Mouse (Mus musculus) T-cell, adult 2 months (primary cell): ENCODE data around the gene H2-Ke6.

ENCODE experiments used
- DNase-seq: peaks from one replicate; pipeline ENCODE4 v3.0.0; 2022; ENCODE audit warnings: low spot score

The H2-Ke6 gene

GRCm38 (mm10) chr17:33995651-33996050 lies 32.2 kb downstream of the H2-Ke6 start:
- peak; percentile 59 for DNase-seq

- DNase-seq = peak; percentile 25
Measured at GRCm38 (mm10) chr17:33994959-33995358, 32.9 kb downstream of the H2-Ke6 start.

DNA sequence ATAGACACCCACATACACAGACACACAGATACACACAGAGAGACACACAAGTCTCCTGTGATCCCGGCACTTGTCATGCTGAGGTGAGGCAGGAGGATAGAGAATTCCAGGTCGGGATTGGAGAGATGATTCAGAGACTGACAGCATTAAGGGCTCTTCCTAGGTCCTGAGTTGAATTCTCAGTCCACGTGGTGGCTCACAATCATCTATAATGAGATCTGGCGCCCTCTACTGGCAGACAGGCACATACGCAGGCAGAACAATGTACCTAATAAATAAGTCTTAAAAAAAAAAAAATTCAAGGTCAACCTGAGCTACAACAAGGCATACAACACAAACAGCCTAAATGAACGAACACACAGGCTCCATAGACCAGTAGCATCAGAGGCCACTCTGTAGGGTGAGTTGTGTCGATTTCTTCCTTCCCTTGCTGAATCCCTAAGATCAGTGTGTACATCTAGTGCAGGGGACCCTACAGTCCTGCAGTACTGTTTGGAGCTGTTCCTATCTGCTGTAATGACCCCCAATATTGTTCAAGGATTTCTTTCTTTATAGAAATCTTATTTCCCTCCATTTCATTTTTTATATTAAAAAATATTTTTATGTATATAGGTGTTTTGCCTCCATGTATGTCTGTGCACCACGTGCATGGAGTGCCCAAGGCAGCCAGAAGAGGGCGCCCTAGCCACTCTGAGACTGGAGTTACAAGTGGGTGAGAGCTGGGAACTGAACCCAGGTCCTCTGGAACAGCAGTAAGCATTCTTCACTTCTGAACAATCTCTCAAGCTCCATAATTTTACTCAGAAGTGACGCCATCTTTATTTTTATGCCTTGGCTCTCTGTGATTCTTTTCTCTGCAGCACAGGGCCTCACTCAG lies 35.8 kb downstream of the H2-Ke6 start:
- peak; percentile 71 for DNase-seq

GRCm38 (mm10) chr17:33982136-33982535 lies 45.7 kb downstream of the H2-Ke6 start:
- peak; percentile 66 for DNase-seq

GRCm38 (mm10) chr17:33981192-33981909 lies 46.5 kb downstream of the H2-Ke6 start:
- DNase-seq = peak; percentile 94

DNA sequence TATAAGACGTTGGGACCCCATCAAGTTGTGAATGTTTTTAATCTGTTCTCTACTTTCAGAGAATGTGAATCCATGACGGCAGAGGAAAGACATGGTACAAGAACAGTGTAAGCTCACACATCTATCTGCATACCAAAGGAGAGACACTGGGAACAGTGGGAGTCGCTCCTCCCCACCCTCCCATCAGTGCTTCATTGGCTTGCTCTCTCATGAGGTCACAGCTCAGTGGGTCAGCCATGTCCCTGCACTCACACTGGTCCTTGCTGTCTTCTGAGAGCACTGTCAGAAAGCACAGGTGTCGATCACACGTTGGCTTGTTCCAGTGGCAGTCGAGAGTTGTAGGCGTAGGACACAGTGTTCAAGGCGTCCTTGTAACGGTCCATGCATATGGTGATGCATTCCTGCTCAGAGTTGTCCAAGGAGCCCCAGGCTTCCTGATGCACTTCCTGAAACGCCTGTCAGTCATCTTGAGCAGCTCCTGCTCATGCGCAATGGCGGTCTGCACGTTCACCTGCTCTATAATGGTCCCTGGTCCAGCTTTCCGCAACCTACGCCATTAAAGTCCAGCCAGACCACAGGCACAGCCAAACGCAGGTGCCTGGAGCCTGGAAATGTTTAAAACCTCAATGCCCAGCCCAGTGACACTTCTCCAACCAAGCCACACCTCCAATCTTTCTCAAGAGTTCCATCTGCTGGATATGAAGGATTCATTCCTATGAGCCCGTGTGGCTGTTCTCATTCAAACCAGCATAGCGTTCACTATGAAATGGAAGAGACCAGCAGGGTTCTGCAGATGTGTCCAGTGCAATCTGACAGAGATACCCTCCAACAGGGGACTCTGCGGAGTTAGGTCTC lies 47.5 kb downstream of the H2-Ke6 start:
- no peak for DNase-seq

GRCm38 (mm10) chr17:33979512-33980050 lies 48.3 kb downstream of the H2-Ke6 start:
- no peak for DNase-seq

DNA sequence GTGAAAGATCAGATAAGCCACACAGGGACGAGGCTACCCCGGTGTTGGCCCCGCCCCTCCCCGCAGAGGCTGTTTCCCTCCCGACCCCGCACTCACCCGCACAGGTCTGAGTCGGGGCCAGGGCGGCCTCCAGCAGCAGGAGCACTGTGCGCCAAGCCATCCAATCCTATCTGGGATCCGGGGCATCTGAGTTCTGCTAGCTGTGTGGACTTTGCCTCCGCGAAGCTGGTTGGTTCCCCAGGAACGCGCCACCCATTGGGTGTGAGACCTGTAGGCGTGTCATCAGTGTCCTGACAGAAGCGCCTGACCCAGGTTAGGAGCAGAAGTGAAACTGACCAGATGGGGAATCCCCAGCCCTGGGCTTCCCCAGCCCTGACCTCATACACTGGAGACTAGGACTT lies 49.2 kb downstream of the H2-Ke6 start:
- DNase-seq = peak; percentile 81

DNA sequence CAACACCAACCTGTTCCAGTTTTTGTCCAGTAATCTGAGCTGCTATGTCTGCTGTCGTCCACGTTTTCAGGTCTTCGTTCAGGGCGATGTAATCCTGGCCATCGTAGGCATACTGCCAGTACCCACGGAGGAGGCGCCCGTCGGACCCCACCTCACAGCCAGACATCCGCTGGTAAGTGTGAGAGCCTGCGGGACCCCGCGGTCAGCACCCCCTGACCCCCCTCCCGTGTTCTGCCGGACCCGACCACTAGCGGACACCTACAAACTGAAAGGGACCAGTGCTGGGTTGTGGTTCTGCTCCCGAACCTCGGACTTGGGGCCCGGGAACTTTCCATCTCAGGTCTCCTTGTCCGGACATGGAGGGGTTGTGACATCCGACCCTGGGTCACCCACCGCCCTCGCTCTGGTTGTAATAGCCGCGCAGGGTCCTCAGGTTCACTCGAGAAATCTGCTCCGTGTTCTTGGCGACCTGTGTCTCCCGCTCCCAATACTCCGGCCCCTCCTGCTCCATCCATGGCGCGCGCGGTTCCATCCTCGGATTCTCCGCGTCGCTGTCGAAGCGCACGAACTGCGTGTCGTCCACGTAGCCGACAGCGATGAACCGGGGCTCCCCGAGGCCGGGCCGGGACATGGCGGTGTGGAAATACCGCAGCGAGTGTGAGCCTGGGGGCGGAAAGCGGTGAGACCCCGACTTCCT lies 49.9 kb downstream of the H2-Ke6 start:
- DNase-seq = no peak
